Mouse (Mus musculus) urinary bladder, adult 2 months (tissue): Measurements from ENCODE around the gene Kif1b. TPM values are rescaled to one million over a fixed set of nuclear protein-coding genes. Genes with fewer than 3 reads are reported as not detected.

Source experiments
- DNase-seq: peaks from one replicate; pipeline ENCODE4 v3.0.0; 2022; ENCODE audit warnings: low spot score
- polyA plus RNA-seq: library from polyadenylated mRNA; depleted of rRNA; stranded (reverse); fragments of >200 nt; gene quantifications from 2 replicates; pipeline ENCODE4 v1.2.3, GENCODE M21; 2012

The Kif1b gene
- polyA plus RNA-seq, 1 experiment = 39.7 TPM

- no peak for DNase-seq
Measured at GRCm38 (mm10) chr4:149314275-149314837, 6.9 kb upstream of the Kif1b start.

GRCm38 (mm10) chr4:149313558-149314253 is 6.2 kb upstream of the Kif1b start:
- DNase-seq = no peak

GRCm38 (mm10) chr4:149311996-149312395 is 4.5 kb upstream of the Kif1b start:
- no peak for DNase-seq

- DNase-seq = no peak
Measured at GRCm38 (mm10) chr4:149308491-149308820, 963 bp upstream of the Kif1b start.

GRCm38 (mm10) chr4:149306712-149307595 is 539 bp downstream of the Kif1b start:
- peak; percentile 45 for DNase-seq

- DNase-seq = no peak
Measured at GRCm38 (mm10) chr4:149305761-149306711, 1.5 kb downstream of the Kif1b start.

- no peak for DNase-seq
Measured at GRCm38 (mm10) chr4:149304466-149304865, 3.0 kb downstream of the Kif1b start.

GRCm38 (mm10) chr4:149303502-149303901 is 4.0 kb downstream of the Kif1b start:
- no peak for DNase-seq

GRCm38 (mm10) chr4:149302751-149303150 is 4.7 kb downstream of the Kif1b start:
- DNase-seq = no peak

GRCm38 (mm10) chr4:149302136-149302535 is 5.4 kb downstream of the Kif1b start:
- DNase-seq = no peak

GRCm38 (mm10) chr4:149296501-149296900 is 11.0 kb downstream of the Kif1b start:
- no peak for DNase-seq

GRCm38 (mm10) chr4:149292984-149293383 is 14.5 kb downstream of the Kif1b start:
- no peak for DNase-seq

- no peak for DNase-seq
Measured at GRCm38 (mm10) chr4:149291061-149291460, 16.4 kb downstream of the Kif1b start.

GRCm38 (mm10) chr4:149290157-149290750 is 17.2 kb downstream of the Kif1b start:
- no peak for DNase-seq

GRCm38 (mm10) chr4:149286287-149287137 is 21.0 kb downstream of the Kif1b start:
- DNase-seq = no peak

- no peak for DNase-seq
Measured at GRCm38 (mm10) chr4:149285691-149286090, 21.8 kb downstream of the Kif1b start.

GRCm38 (mm10) chr4:149283018-149283417 is 24.5 kb downstream of the Kif1b start:
- no peak for DNase-seq

GRCm38 (mm10) chr4:149282025-149282738 is 25.3 kb downstream of the Kif1b start:
- DNase-seq = no peak

- DNase-seq = no peak
Measured at GRCm38 (mm10) chr4:149277571-149277970, 29.9 kb downstream of the Kif1b start.

- no peak for DNase-seq
Measured at GRCm38 (mm10) chr4:149273128-149273527, 34.4 kb downstream of the Kif1b start.
